Mouse (Mus musculus) liver, embryonic 11.5 days (tissue): Measurements from ENCODE around the gene Ak2. TPM values are rescaled to one million over a fixed set of nuclear protein-coding genes. Genes with fewer than 3 reads are reported as not detected.

Source experiments
- ATAC-seq: fragments of 200-750 bp; cut with Nextera tagmentation; replicated peaks from 2 replicates; pipeline ENCODE4 v1.8.0; 2017; ENCODE audit warnings: moderate number of reproducible peaks, mild to moderate bottlenecking, moderate TSS enrichment, moderate library complexity; ENCODE audit not compliant: low FRiP score
- DNase-seq: peaks from one replicate; pipeline ENCODE4 v3.0.0-alpha.2; 2017; ENCODE audit warnings: low spot score
- H3K27ac ChIP-seq: fragments of 300-500 bp; sonication (generic); 2 replicates; pipeline ENCODE4 v1.5.1; 2014; ENCODE audit warnings: mild to moderate bottlenecking, low read depth, low read length, control low read depth
- H3K27me3 ChIP-seq: fragments of 300-500 bp; sonication (generic); replicated peaks from 2 replicates; pipeline ENCODE4 v1.6.1; 2014; ENCODE audit warnings: low read length, mixed read lengths; ENCODE audit not compliant: control insufficient read depth, insufficient read depth
- H3K36me3 ChIP-seq: fragments of 300-500 bp; sonication (generic); 2 replicates; pipeline ENCODE4 v1.6.1; 2014; ENCODE audit warnings: mild to moderate bottlenecking, low read length, moderate library complexity, mixed read lengths; ENCODE audit not compliant: control insufficient read depth, insufficient read depth
- H3K4me1 ChIP-seq: fragments of 300-500 bp; sonication (generic); replicated peaks from 2 replicates; pipeline ENCODE4 v1.6.1; 2014; ENCODE audit warnings: low read length, mixed read lengths; ENCODE audit not compliant: control insufficient read depth, insufficient read depth
- H3K4me2 ChIP-seq: fragments of 300-500 bp; sonication (generic); 2 replicates; pipeline ENCODE4 v1.6.1; 2014; ENCODE audit warnings: mild to moderate bottlenecking, control low read depth, moderate library complexity
- H3K4me3 ChIP-seq: fragments of 300-500 bp; sonication (generic); 2 replicates; pipeline ENCODE4 v1.5.1; 2014; ENCODE audit warnings: low read depth, low read length, control low read depth
- H3K9ac ChIP-seq: fragments of 300-500 bp; sonication (generic); 2 replicates; pipeline ENCODE4 v1.6.1; 2014; ENCODE audit warnings: low read depth, low read length, control low read depth
- H3K9me3 ChIP-seq: fragments of 300-500 bp; sonication (generic); 2 replicates; pipeline ENCODE4 v1.6.1; 2016; ENCODE audit warnings: low read length, inconsistent platforms, mixed read lengths; ENCODE audit not compliant: control insufficient read depth
- WGBS: fragments of 180-500 bp; shearing (Covaris S2); extraction: QIAGEN DNeasy Blood & Tissue Kit; methylation state at CpG from one replicate; pipeline ENCODE4 v1.1.7; 2014; 5-methylcytosine and 5-hydroxymethylcytosine counted together
- polyA plus RNA-seq: library from polyadenylated mRNA; unstranded; fragments of >200 nt; fragmentation: Nextera tagmentation; extraction: Ambion mirVana; gene quantifications from 2 replicates; pipeline ENCODE4 v1.2.1, GENCODE M21; 2014

Ak2 gene
- polyA plus RNA-seq, 1 experiment from 2014 or later = 256 TPM

- WGBS = 82% methylated on average over 5 of the region's 5 CpGs
- DNase-seq (no peak), ATAC-seq (no peak)
- Histone ChIP-seq H3K27me3 (no peaks in the 10 kb centered on the region), H3K27ac (no peak overlapping the region), H3K4me3 (no peak overlapping the region), H3K36me3 (peaks cover 33% of the 10 kb centered on the region), H3K4me2 (no peak overlapping the region), H3K9me3 (no peaks in the 10 kb centered on the region), H3K4me1 (0 out of 2 replicates have a peak, but pooled peaks cover 7% of the 10 kb centered on the region), H3K9ac (no peak overlapping the region)
These were observed 17.8 kb downstream of the Ak2 start for GRCm38 (mm10) chr4:129009521-129009920.

- ATAC-seq (no peak), DNase-seq (no peak)
- Histone ChIP-seq H3K27me3 (no peaks in the 10 kb centered on the region), H3K4me1 (peaks cover 7% of the 10 kb centered on the region; the same call in 1 of the 2 replicates), H3K9me3 (no peaks in the 10 kb centered on the region), H3K27ac (no peak overlapping the region), H3K9ac (no peak overlapping the region), H3K36me3 (peaks cover 23% of the 10 kb centered on the region), H3K4me3 (no peak overlapping the region), H3K4me2 (no peak overlapping the region)
- WGBS = 59% methylated on average over 15 of the region's 15 CpGs
These were observed 19.9 kb downstream of the Ak2 start for GRCm38 (mm10) chr4:129011604-129012121.

- Histone ChIP-seq H3K4me3 (no peak overlapping the region), H3K27me3 (peaks cover 3% of the 10 kb centered on the region; the same call in 1 of the 2 replicates), H3K4me1 (peaks cover 5% of the 10 kb centered on the region; the same call in 1 of the 2 replicates), H3K9me3 (no peaks in the 10 kb centered on the region), H3K27ac (no peak overlapping the region), H3K36me3 (peaks cover 11% of the 10 kb centered on the region), H3K9ac (no peak overlapping the region), H3K4me2 (no peak overlapping the region)
- ATAC-seq (no peak), DNase-seq (no peak)
- 48% methylated on average over 10 of the region's 10 CpGs for WGBS
These were observed 21.6 kb downstream of the Ak2 start for GRCm38 (mm10) chr4:129013151-129013864.

GRCm38 (mm10) chr4:129016329-129016728 lies 24.6 kb downstream of the Ak2 start:
- Histone ChIP-seq H3K27ac (no peak overlapping the region), H3K4me1 (peaks cover 5% of the 10 kb centered on the region; the same call in 1 of the 2 replicates)
- 31% methylated on average over 4 of the region's 4 CpGs for WGBS

GRCm38 (mm10) chr4:129017150-129017549 lies 25.4 kb downstream of the Ak2 start:
- WGBS = 69% methylated on average over 10 of the region's 10 CpGs
- peaks cover 3% of the 10 kb centered on the region; the same call in 1 of the 2 replicates for H3K4me1 ChIP-seq
- H3K9me3 ChIP-seq = no peaks in the 10 kb centered on the region
- DNase-seq = no peak
- no peaks in the 10 kb centered on the region for H3K36me3 ChIP-seq
- H3K4me3 ChIP-seq = no peak overlapping the region
- peaks cover 3% of the 10 kb centered on the region; the same call in 1 of the 2 replicates for H3K27me3 ChIP-seq
- H3K27ac ChIP-seq = no peak overlapping the region
- H3K9ac ChIP-seq = no peak overlapping the region
- no peak for ATAC-seq
- no peak overlapping the region for H3K4me2 ChIP-seq

More at GRCm38 (mm10) chr4:129016329-129016728, 24.6 kb downstream of the Ak2 start:
- ATAC-seq (no peak), DNase-seq (no peak)
- H3K27me3 ChIP-seq = peaks cover 3% of the 10 kb centered on the region; the same call in 1 of the 2 replicates
- no peaks in the 10 kb centered on the region for H3K9me3 ChIP-seq
- no peak overlapping the region for H3K4me3 ChIP-seq
- H3K9ac ChIP-seq = no peak overlapping the region
- H3K36me3 ChIP-seq = no peaks in the 10 kb centered on the region
- no peak overlapping the region for H3K4me2 ChIP-seq

GRCm38 (mm10) chr4:129018788-129019435 lies 27.2 kb downstream of the Ak2 start:
- WGBS = 70% methylated on average over 9 of the region's 9 CpGs
- no peak for ATAC-seq
- no peak overlapping the region for H3K27ac ChIP-seq
- no peak overlapping the region for H3K9ac ChIP-seq
- no peaks in the 10 kb centered on the region for H3K36me3 ChIP-seq
- DNase-seq = no peak
- H3K9me3 ChIP-seq = no peaks in the 10 kb centered on the region
- H3K4me1 ChIP-seq = no peaks in the 10 kb centered on the region; the same call in 1 of the 2 replicates
- no peak overlapping the region for H3K4me2 ChIP-seq
- H3K27me3 ChIP-seq = peaks cover 3% of the 10 kb centered on the region; the same call in 1 of the 2 replicates
- H3K4me3 ChIP-seq = no peak overlapping the region

- H3K9me3 ChIP-seq = no peaks in the 10 kb centered on the region
- no peak for ATAC-seq
- no peaks in the 10 kb centered on the region; the same call in 1 of the 2 replicates for H3K4me1 ChIP-seq
- H3K4me2 ChIP-seq = no peak overlapping the region
- H3K4me3 ChIP-seq = no peak overlapping the region
- 73% methylated on average over 9 of the region's 9 CpGs for WGBS
- H3K27ac ChIP-seq = no peak overlapping the region
- no peak for DNase-seq
- H3K9ac ChIP-seq = no peak overlapping the region
- H3K36me3 ChIP-seq = no peaks in the 10 kb centered on the region
- peaks cover 3% of the 10 kb centered on the region; the same call in 1 of the 2 replicates for H3K27me3 ChIP-seq
These were observed 28.0 kb downstream of the Ak2 start for GRCm38 (mm10) chr4:129019788-129020187.

GRCm38 (mm10) chr4:129020454-129020853 lies 28.7 kb downstream of the Ak2 start:
- Histone ChIP-seq H3K4me3 (no peak overlapping the region), H3K9me3 (no peaks in the 10 kb centered on the region), H3K4me1 (peaks cover 4% of the 10 kb centered on the region; the same call in 1 of the 2 replicates), H3K27me3 (peaks cover 3% of the 10 kb centered on the region; the same call in 1 of the 2 replicates), H3K27ac (no peak overlapping the region), H3K4me2 (no peak overlapping the region), H3K9ac (no peak overlapping the region), H3K36me3 (no peaks in the 10 kb centered on the region)
- whole genome bisulfite sequencing = 73% methylated on average over 6 of the region's 6 CpGs
- ATAC-seq (no peak), DNase-seq (no peak)
